Mouse (Mus musculus) midbrain, postnatal 0 days (tissue): Measurements from ENCODE around the gene Ghrh. TPM values are rescaled to one million over a fixed set of nuclear protein-coding genes. Genes with fewer than 3 reads are reported as not detected.
A peak's percentile ranks its signal among the peaks of the same experiment; 100 is the strongest.

ENCODE experiments used
- ATAC-seq: fragments of 200-750 bp; cut with Nextera tagmentation; 2 replicates; pipeline ENCODE4 v1.8.0; 2017; ENCODE audit warnings: moderate number of reproducible peaks, mild to moderate bottlenecking, moderate TSS enrichment, moderate library complexity; ENCODE audit not compliant: low FRiP score
- DNase-seq: peaks from one replicate; pipeline ENCODE4 v3.0.0-alpha.2; 2015; ENCODE audit warnings: low spot score
- H3K27ac ChIP-seq: fragments of 300-500 bp; sonication (generic); 2 replicates; pipeline ENCODE4 v1.5.1; 2014; ENCODE audit warnings: low read depth, mild to moderate bottlenecking, low read length, mixed read lengths
- H3K27me3 ChIP-seq: fragments of 300-500 bp; sonication (generic); 2 replicates; pipeline ENCODE4 v1.6.1; 2014; ENCODE audit warnings: low read length, control low read depth, mixed read lengths; ENCODE audit not compliant: insufficient read depth
- H3K36me3 ChIP-seq: fragments of 300-500 bp; sonication (generic); 2 replicates; pipeline ENCODE4 v1.6.1; 2014; ENCODE audit warnings: low read length, control low read depth, mixed read lengths; ENCODE audit not compliant: insufficient read depth
- H3K4me1 ChIP-seq: fragments of 300-500 bp; sonication (generic); 2 replicates; pipeline ENCODE4 v1.6.1; 2014; ENCODE audit warnings: mild to moderate bottlenecking, control low read depth, antibody characterized with exemption, low read length, mixed read lengths; ENCODE audit not compliant: insufficient read depth
- H3K4me2 ChIP-seq: fragments of 300-500 bp; sonication (generic); 2 replicates; pipeline ENCODE4 v1.6.1; 2014; ENCODE audit warnings: low read depth, mild to moderate bottlenecking, low read length, mixed read lengths; ENCODE audit not compliant: poor library complexity, severe bottlenecking
- H3K4me3 ChIP-seq: fragments of 300-500 bp; sonication (generic); 2 replicates; pipeline ENCODE4 v1.5.1; 2014; ENCODE audit warnings: low read depth, mild to moderate bottlenecking, low read length, moderate library complexity
- H3K9ac ChIP-seq: fragments of 300-500 bp; sonication (generic); replicated peaks from 2 replicates; pipeline ENCODE4 v1.6.1; 2014; ENCODE audit warnings: mild to moderate bottlenecking, low read length, moderate library complexity, mixed read lengths; ENCODE audit not compliant: poor library complexity, severe bottlenecking
- H3K9me3 ChIP-seq: fragments of 300-500 bp; sonication (generic); 2 replicates; pipeline ENCODE4 v1.6.1; 2016; ENCODE audit warnings: low read length, control low read depth
- CTCF ChIP-seq: IDR thresholded peaks from 2 replicates; pipeline ENCODE4 v1.5.1; 2016; ENCODE audit warnings: antibody characterized with exemption, mild to moderate bottlenecking
- WGBS: fragments of 180-500 bp; shearing (Covaris S2); extraction: QIAGEN DNeasy Blood & Tissue Kit; methylation state at CpG from one replicate; pipeline ENCODE4 v1.1.7; 2014; 5-methylcytosine and 5-hydroxymethylcytosine counted together
- polyA plus RNA-seq: library from polyadenylated mRNA; unstranded; fragments of >200 nt; fragmentation: Nextera tagmentation; extraction: Ambion mirVana; gene quantifications from 2 replicates; pipeline ENCODE4 v1.2.1, GENCODE M21; 2015
- total RNA-seq: library from RNA; depleted of rRNA; stranded (reverse); fragments of >200 nt; gene quantifications from 2 replicates; pipeline ENCODE4 v1.2.3, GENCODE M21; 2014

Ghrh gene
- total and polyA plus RNA-seq, 2 experiments from 2014 or later = 1.3 to 7.6 TPM

DNA sequence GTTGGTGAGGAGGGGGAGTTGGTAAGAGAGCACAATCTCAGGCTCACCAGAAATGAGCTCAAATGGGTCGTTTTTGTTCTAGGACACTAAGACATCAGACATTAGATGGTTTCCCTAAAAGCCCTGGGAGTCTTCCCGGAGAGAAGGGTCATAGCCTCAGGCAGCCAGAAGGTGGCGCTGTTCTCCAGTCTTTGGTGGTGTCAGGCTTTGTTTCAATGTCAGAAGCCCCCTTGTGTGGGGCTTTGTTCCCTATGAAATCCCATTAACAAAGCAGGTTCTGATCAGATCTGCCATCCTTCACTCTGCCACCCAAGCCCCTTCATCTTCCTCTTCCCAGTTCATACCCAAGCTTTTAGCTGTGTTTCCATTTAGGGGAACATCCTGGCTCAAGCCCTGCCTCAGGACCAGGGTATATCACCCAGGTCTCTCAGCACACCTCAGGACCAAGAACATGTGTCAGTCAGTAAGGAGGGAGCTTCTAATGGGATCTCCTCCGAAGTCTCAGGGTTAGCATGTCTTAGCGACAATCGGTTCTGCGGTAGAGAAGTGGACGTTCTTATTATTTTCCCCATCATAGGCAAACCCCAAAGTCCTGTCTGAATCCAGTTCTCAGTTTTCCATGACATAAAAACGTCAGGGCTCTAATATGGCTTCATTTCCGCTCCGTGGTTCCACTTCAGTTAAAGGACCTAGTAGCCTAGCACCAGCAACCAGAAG is 5.6 kb downstream of the Ghrh start:
- ATAC-seq (peak; percentile 24; the same call in 1 of the 2 replicates), DNase-seq (peak; percentile 93)
- H3K4me3 ChIP-seq = no peak overlapping the region
- 0 out of 2 replicates have a peak overlapping the region, but pooled peaks have one; percentile 24 for H3K9ac ChIP-seq
- WGBS = 24% methylated on average over 11 of the region's 11 CpGs
- no peaks in the 10 kb centered on the region for H3K27me3 ChIP-seq
- peaks cover 2% of the 10 kb centered on the region; the same call in 1 of the 2 replicates for H3K4me1 ChIP-seq
- no peak overlapping the region for H3K4me2 ChIP-seq
- H3K27ac ChIP-seq = peak overlapping the region; percentile 77
- TF ChIP-seq CTCF = peak; percentile 94
- H3K9me3 ChIP-seq = no peaks in the 10 kb centered on the region
- H3K36me3 ChIP-seq = no peaks in the 10 kb centered on the region

DNA sequence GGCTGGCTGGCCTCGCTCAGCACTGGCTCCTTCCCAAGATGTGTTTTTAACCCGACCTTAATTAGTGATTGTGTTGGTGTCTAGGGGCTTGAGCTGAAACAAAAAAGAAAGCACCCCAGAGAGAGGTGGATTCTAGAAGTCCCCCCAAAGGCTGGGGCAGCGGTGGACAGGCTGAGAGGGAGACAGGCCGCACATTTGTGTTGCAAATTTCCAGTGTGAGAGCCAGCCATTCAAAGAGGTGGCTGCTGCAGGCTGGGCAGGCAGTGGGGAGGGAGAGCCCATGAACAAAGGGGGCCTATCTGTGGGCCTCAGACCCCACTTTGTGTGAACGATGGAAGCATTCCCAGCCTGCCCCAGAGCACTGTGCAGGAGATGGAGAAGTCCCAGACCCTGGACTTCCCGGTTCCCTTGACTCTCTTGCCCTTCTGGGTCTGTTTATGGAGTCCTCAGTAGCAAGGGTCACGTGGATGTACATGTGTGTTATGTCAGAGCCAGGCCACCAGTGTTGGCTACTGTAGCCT is 7.0 kb downstream of the Ghrh start:
- no peaks in the 10 kb centered on the region for H3K27me3 ChIP-seq
- no peak overlapping the region for H3K9ac ChIP-seq
- no peaks in the 10 kb centered on the region for H3K36me3 ChIP-seq
- H3K4me2 ChIP-seq = no peak overlapping the region
- no peak for TF ChIP-seq CTCF
- H3K4me3 ChIP-seq = no peak overlapping the region
- H3K9me3 ChIP-seq = no peaks in the 10 kb centered on the region
- DNase-seq (peak; percentile 86), ATAC-seq (peak; percentile 74)
- 15% methylated on average over 7 of the region's 7 CpGs for WGBS
- no peaks in the 10 kb centered on the region for H3K4me1 ChIP-seq
- peak overlapping the region; percentile 64 for H3K27ac ChIP-seq

DNA sequence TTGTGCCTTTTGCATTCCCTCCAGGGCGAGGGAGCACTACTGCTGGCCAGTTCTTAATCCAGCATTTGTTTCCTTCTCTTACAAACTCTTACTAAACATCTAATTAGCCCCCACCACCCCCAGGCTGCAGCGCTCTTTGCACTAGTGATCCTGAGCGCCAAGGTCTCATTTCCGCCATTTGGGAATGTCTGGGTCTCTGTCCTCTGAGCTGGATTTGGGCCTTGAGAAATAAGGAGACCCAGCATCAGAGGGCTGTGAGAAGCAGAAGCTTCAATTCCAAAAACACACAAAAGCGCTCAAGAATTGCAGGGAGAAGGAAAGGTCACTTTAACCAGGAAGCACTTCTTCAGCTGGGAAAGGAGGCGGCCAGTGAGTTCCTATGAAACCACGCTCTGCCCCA is 7.8 kb downstream of the Ghrh start:
- 58% methylated on average over 7 of the region's 7 CpGs for WGBS
- ATAC-seq (no peak), DNase-seq (no peak)
- H3K27me3 ChIP-seq = no peaks in the 10 kb centered on the region
- H3K4me1 ChIP-seq = no peaks in the 10 kb centered on the region
- no peak for TF ChIP-seq CTCF
- H3K9me3 ChIP-seq = no peaks in the 10 kb centered on the region
- H3K9ac ChIP-seq = no peak overlapping the region
- no peak overlapping the region for H3K4me3 ChIP-seq
- H3K27ac ChIP-seq = peak overlapping the region; percentile 64
- H3K4me2 ChIP-seq = no peak overlapping the region
- no peaks in the 10 kb centered on the region for H3K36me3 ChIP-seq

DNA sequence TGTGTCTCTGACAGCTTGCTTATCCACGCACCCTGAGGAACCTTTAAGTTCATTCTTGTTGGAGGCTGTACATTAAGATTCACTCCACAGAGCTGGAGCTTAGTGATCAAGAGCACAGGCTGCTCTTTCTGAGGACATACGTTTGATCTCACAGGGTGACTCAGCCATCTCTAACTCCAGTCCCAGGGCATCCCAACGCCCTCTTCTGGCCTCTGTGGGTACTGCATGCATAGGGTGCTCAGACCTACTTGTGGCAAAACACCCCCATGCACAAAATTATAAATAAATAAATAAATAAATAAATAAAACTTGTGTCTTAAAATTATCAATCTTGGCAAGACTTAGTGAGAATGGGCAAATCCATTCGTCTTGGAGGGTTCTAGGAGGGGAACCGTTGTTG is 8.6 kb downstream of the Ghrh start:
- ATAC-seq (no peak), DNase-seq (peak; percentile 81)
- H3K4me2 ChIP-seq = no peak overlapping the region
- H3K4me3 ChIP-seq = no peak overlapping the region
- H3K9ac ChIP-seq = no peak overlapping the region
- 23% methylated on average over 5 of the region's 5 CpGs for WGBS
- H3K36me3 ChIP-seq = no peaks in the 10 kb centered on the region
- H3K9me3 ChIP-seq = no peaks in the 10 kb centered on the region
- no peaks in the 10 kb centered on the region for H3K27me3 ChIP-seq
- peak; percentile 84 for TF ChIP-seq CTCF
- no peaks in the 10 kb centered on the region for H3K4me1 ChIP-seq
- 0 out of 2 replicates have a peak overlapping the region, but pooled peaks have one; percentile 8 for H3K27ac ChIP-seq

DNA sequence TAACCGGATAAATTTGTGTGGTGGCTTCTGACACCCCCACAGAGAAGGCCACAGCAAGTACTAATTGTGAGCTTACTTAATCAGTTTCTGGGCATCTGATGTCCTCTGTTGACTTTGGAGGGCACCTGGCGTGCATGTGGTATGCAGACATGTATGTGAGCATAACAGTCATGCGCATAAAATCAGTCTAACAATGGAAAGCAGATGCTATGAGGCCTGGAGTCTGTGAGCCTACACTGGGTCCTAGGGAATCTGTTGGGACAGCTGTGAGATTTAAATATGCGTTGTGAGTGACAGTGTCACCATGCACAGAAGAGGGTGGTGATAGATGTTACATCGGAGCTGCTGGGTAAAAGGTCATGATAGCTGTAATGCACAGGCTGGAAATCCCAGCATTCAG is 15.2 kb downstream of the Ghrh start:
- Histone ChIP-seq H3K27ac (no peak overlapping the region), H3K36me3 (peaks cover 2% of the 10 kb centered on the region; the same call in 1 of the 2 replicates), H3K4me3 (no peak overlapping the region), H3K4me1 (0 out of 2 replicates have a peak, but pooled peaks cover 2% of the 10 kb centered on the region), H3K9ac (no peak overlapping the region; the same call in 1 of the 2 replicates), H3K27me3 (no peaks in the 10 kb centered on the region), H3K4me2 (no peak overlapping the region), H3K9me3 (no peaks in the 10 kb centered on the region)
- peak; percentile 36 for DNase-seq
- WGBS = 43% methylated on average over 5 of the region's 5 CpGs
- TF ChIP-seq CTCF = no peak
- no peak for ATAC-seq

DNA sequence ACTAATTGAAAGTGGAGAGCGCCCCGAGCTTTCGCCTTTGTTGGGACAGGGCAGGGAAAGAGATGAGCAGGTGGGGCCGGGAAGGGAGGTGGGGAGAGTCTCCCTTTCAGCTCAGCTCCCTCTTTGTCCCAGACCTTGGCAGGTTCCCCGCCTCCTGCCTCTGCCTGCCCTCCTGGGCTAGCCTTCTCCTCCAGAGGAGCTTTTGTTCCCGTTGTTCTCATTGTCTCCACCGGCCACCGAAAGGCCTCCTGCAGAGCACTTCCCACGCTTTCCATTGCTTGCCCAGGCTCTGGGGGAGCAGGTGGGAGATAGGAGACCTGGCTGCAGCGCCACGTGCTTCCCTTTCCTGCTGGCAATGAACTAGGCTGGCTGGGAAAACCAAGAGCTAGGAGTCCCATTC is 18.7 kb downstream of the Ghrh start:
- H3K9ac ChIP-seq = no peak overlapping the region
- WGBS = 16% methylated on average over 11 of the region's 11 CpGs
- no peaks in the 10 kb centered on the region for H3K9me3 ChIP-seq
- H3K27me3 ChIP-seq = no peaks in the 10 kb centered on the region
- no peak for TF ChIP-seq CTCF
- H3K36me3 ChIP-seq = peaks cover 22% of the 10 kb centered on the region
- no peak for ATAC-seq
- H3K4me2 ChIP-seq = peak overlapping the region; percentile 15; the same call in 1 of the 2 replicates
- H3K4me1 ChIP-seq = 0 out of 2 replicates have a peak, but pooled peaks cover 2% of the 10 kb centered on the region
- peak; percentile 37 for DNase-seq
- no peak overlapping the region for H3K27ac ChIP-seq
- no peak overlapping the region for H3K4me3 ChIP-seq
